Mouse (Mus musculus) heart, embryonic 10.5 days (tissue): Measurements from ENCODE around the gene Zbtb2. TPM values are rescaled to one million over a fixed set of nuclear protein-coding genes. Genes with fewer than 3 reads are reported as not detected.
A peak's percentile ranks its signal among the peaks of the same experiment; 100 is the strongest.

Experiments used
- DNase-seq: peaks from one replicate; pipeline ENCODE4 v3.0.0-alpha.2; 2017; ENCODE audit warnings: low spot score
- H3K27ac ChIP-seq: fragments of 300-500 bp; sonication (generic); 2 replicates; pipeline ENCODE4 v1.5.1; 2016; ENCODE audit warnings: mild to moderate bottlenecking
- H3K27me3 ChIP-seq: fragments of 300-500 bp; sonication (generic); 2 replicates; pipeline ENCODE4 v1.6.1; 2016; ENCODE audit warnings: mild to moderate bottlenecking; ENCODE audit not compliant: poor library complexity, insufficient read depth, severe bottlenecking
- H3K36me3 ChIP-seq: fragments of 300-500 bp; sonication (generic); 2 replicates; pipeline ENCODE4 v1.6.1; 2016; ENCODE audit warnings: mild to moderate bottlenecking, moderate library complexity
- H3K4me1 ChIP-seq: fragments of 300-500 bp; sonication (generic); 2 replicates; pipeline ENCODE4 v1.6.1; 2016; ENCODE audit warnings: mild to moderate bottlenecking
- H3K4me3 ChIP-seq: fragments of 300-500 bp; sonication (generic); 2 replicates; pipeline ENCODE4 v1.5.1; 2016; ENCODE audit warnings: mild to moderate bottlenecking, moderate library complexity
- H3K9me3 ChIP-seq: fragments of 300-500 bp; sonication (generic); 2 replicates; pipeline ENCODE4 v1.6.1; 2016; ENCODE audit warnings: mild to moderate bottlenecking, moderate library complexity
- WGBS: fragments of 180-500 bp; shearing (Covaris S2); methylation state at CpG from one replicate; pipeline ENCODE4 v1.1.7; 2016; 5-methylcytosine and 5-hydroxymethylcytosine counted together
- polyA plus RNA-seq: library from polyadenylated mRNA; unstranded; fragments of >200 nt; fragmentation: Nextera tagmentation; extraction: Ambion mirVana; gene quantifications from 2 replicates; pipeline ENCODE4 v1.2.1, GENCODE M21; 2016

Zbtb2 gene
- polyA plus RNA-seq, 1 experiment from 2014 or later: 15.6 TPM

- Histone ChIP-seq H3K27me3 (no peaks in the 10 kb centered on the region), H3K4me3 (no peak overlapping the region), H3K27ac (no peak overlapping the region), H3K4me1 (peaks cover 11% of the 10 kb centered on the region; the same call in 1 of the 2 replicates), H3K36me3 (peaks cover 17% of the 10 kb centered on the region), H3K9me3 (no peaks in the 10 kb centered on the region)
- DNase-seq: peak; percentile 64
- 66% methylated on average over 7 of the region's 7 CpGs for WGBS
Measured at GRCm38 (mm10) chr10:4375267-4375666, 12.6 kb downstream of the Zbtb2 start.

DNA sequence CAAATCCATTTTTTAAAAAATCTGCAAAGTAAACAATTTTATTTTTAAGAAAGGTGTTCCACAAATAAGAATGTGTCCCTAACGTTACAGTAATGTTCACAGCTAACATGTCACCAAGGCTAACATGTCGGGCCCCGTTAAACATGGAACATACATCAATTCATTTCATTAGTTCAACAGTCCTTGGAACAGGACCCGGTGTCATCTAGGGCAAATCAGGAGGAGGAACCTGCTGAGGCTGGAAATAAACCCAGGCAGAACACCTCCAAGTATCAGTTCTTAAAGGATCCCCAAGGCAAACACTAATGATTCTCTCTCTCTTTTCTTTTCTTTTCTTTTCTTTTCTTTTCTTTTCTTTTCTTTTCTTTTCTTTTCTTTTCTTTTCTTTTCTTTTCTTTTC, 13.2 kb downstream of the Zbtb2 start:
- peaks cover 9% of the 10 kb centered on the region; the same call in 1 of the 2 replicates for H3K4me1 ChIP-seq
- H3K27me3 ChIP-seq: no peaks in the 10 kb centered on the region
- no peak overlapping the region for H3K27ac ChIP-seq
- H3K9me3 ChIP-seq: no peaks in the 10 kb centered on the region
- H3K36me3 ChIP-seq: peaks cover 23% of the 10 kb centered on the region
- 88% methylated on average over 4 of the region's 4 CpGs for WGBS
- no peak overlapping the region for H3K4me3 ChIP-seq
- no peak for DNase-seq

GRCm38 (mm10) chr10:4374239-4374638, 13.7 kb downstream of the Zbtb2 start:
- Histone ChIP-seq H3K27ac (no peak overlapping the region), H3K4me3 (no peak overlapping the region), H3K36me3 (peaks cover 28% of the 10 kb centered on the region), H3K9me3 (no peaks in the 10 kb centered on the region), H3K4me1 (peaks cover 9% of the 10 kb centered on the region; the same call in 1 of the 2 replicates), H3K27me3 (no peaks in the 10 kb centered on the region)
- DNase-seq: peak; percentile 73
- 88% methylated on average over 7 of the region's 7 CpGs for WGBS

GRCm38 (mm10) chr10:4373558-4373957, 14.3 kb downstream of the Zbtb2 start:
- Histone ChIP-seq H3K4me1 (peaks cover 9% of the 10 kb centered on the region; the same call in 1 of the 2 replicates), H3K27ac (no peak overlapping the region), H3K9me3 (no peaks in the 10 kb centered on the region), H3K36me3 (peaks cover 34% of the 10 kb centered on the region), H3K4me3 (no peak overlapping the region), H3K27me3 (no peaks in the 10 kb centered on the region)
- DNase-seq: peak; percentile 71
- 92% methylated on average over 4 of the region's 4 CpGs for WGBS

- DNase-seq: peak; percentile 66
- peaks cover 7% of the 10 kb centered on the region; the same call in 1 of the 2 replicates for H3K4me1 ChIP-seq
- H3K27me3 ChIP-seq: no peaks in the 10 kb centered on the region
- WGBS: 52% methylated on average over 5 of the region's 5 CpGs
- no peak overlapping the region for H3K27ac ChIP-seq
- H3K4me3 ChIP-seq: no peak overlapping the region
- H3K9me3 ChIP-seq: no peaks in the 10 kb centered on the region
- peaks cover 50% of the 10 kb centered on the region for H3K36me3 ChIP-seq
Measured at GRCm38 (mm10) chr10:4372011-4372410, 15.9 kb downstream of the Zbtb2 start.

GRCm38 (mm10) chr10:4370105-4370504, 17.8 kb downstream of the Zbtb2 start:
- no peaks in the 10 kb centered on the region for H3K27me3 ChIP-seq
- H3K4me3 ChIP-seq: no peak overlapping the region
- 90% methylated on average over 11 of the region's 11 CpGs for WGBS
- no peak for DNase-seq
- peaks cover 60% of the 10 kb centered on the region for H3K36me3 ChIP-seq
- H3K4me1 ChIP-seq: no peaks in the 10 kb centered on the region
- no peaks in the 10 kb centered on the region for H3K9me3 ChIP-seq
- H3K27ac ChIP-seq: no peak overlapping the region

- H3K4me3 ChIP-seq: no peak overlapping the region
- WGBS: 78% methylated on average over 3 of the region's 3 CpGs
- no peak for DNase-seq
- no peaks in the 10 kb centered on the region for H3K4me1 ChIP-seq
- H3K27me3 ChIP-seq: no peaks in the 10 kb centered on the region
- H3K27ac ChIP-seq: no peak overlapping the region
- H3K36me3 ChIP-seq: peaks cover 53% of the 10 kb centered on the region
- peaks cover 4% of the 10 kb centered on the region; the same call in 1 of the 2 replicates for H3K9me3 ChIP-seq
Measured at GRCm38 (mm10) chr10:4364618-4365017, 23.3 kb downstream of the Zbtb2 start.

DNA sequence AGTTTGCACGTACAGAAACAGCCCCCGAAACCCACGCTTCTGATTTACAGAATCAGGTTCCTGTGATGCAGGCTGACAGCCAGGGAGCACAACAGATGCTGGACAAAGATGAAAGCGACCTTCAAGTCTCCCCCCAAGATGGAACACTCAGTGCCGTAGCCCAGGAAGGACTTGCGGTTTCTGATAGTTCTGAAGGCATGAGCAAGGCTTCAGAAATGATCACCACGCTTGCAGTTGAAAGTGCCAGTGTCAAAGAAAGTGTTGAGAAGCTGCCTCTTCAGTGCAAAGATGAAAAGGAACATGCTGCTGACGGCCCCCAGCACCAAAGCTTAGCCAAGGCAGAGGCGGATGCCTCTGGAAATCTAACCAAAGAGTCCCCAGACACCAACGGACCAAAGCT, 30.5 kb downstream of the Zbtb2 start:
- no peaks in the 10 kb centered on the region for H3K27me3 ChIP-seq
- no peak overlapping the region for H3K4me3 ChIP-seq
- WGBS: 82% methylated on average over 10 of the region's 10 CpGs
- H3K36me3 ChIP-seq: peaks cover 73% of the 10 kb centered on the region
- H3K27ac ChIP-seq: no peak overlapping the region
- DNase-seq: no peak
- H3K9me3 ChIP-seq: no peaks in the 10 kb centered on the region
- H3K4me1 ChIP-seq: 0 out of 2 replicates have a peak, but pooled peaks cover 9% of the 10 kb centered on the region

GRCm38 (mm10) chr10:4356640-4357039, 31.3 kb downstream of the Zbtb2 start:
- no peak for DNase-seq
- Histone ChIP-seq H3K4me1 (0 out of 2 replicates have a peak, but pooled peaks cover 9% of the 10 kb centered on the region), H3K9me3 (no peaks in the 10 kb centered on the region), H3K27me3 (no peaks in the 10 kb centered on the region), H3K36me3 (peaks cover 76% of the 10 kb centered on the region), H3K27ac (no peak overlapping the region), H3K4me3 (no peak overlapping the region)
- 77% methylated on average over 5 of the region's 5 CpGs for WGBS

DNA sequence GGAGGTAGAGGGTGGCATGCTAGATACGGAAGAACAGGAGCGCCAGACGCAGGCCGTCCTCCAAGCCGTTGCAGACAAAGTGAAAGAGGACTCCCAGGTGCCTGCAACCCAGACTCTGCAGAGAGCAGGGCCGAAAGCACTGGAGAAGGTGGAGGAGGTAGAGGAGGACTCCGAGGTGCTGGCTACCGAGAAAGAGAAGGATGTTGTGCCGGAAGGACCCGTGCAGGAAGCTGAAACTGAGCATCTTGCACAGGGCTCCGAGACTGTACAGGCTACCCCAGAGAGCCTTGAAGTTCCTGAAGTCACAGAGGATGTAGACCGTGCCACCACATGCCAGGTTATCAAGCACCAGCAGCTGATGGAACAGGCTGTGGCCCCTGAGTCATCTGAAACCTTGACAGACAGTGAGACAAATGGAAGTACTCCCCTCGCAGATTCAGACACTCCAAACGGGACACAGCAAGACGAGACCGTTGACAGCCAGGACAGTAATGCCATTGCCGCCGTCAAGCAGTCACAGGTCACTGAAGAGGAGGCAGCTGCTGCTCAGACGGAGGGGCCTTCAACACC, 31.9 kb downstream of the Zbtb2 start:
- 75% methylated on average over 19 of the region's 19 CpGs for WGBS
- no peaks in the 10 kb centered on the region for H3K9me3 ChIP-seq
- peaks cover 76% of the 10 kb centered on the region for H3K36me3 ChIP-seq

DNA sequence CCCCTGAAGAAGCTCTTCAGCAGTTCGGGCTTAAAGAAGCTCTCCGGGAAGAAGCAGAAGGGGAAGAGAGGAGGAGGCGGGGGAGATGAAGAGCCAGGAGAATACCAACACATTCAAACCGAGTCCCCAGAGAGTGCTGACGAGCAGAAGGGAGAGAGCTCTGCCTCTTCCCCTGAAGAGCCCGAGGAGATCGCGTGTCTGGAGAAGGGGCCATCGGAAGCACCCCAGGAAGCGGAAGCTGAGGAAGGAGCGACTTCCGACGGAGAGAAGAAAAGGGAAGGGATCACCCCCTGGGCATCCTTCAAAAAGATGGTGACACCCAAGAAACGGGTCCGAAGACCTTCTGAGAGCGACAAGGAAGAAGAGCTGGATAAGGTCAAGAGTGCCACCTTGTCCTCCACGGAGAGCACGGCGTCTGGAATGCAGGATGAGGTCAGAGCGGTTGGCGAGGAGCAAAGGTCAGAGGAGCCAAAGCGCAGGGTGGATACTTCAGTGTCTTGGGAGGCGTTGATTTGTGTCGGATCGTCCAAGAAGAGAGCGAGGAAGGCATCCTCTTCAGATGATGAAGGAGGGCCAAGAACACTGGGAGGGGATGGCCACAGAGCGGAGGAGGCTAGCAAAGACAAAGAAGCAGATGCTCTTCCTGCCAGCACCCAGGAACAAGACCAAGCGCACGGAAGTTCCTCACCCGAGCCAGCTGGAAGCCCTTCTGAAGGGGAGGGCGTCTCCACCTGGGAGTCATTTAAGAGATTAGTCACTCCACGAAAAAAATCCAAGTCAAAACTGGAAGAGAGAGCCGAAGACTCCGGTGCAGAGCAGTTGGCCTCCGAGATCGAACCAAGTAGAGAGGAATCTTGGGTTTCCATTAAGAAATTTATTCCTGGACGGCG, 33.3 kb downstream of the Zbtb2 start:
- no peaks in the 10 kb centered on the region for H3K27me3 ChIP-seq
- 0 out of 2 replicates have a peak, but pooled peaks cover 9% of the 10 kb centered on the region for H3K4me1 ChIP-seq
- H3K9me3 ChIP-seq: no peaks in the 10 kb centered on the region
- peaks cover 66% of the 10 kb centered on the region for H3K36me3 ChIP-seq
- no peak overlapping the region for H3K27ac ChIP-seq
- H3K4me3 ChIP-seq: no peak overlapping the region
- 83% methylated on average over 38 of the region's 38 CpGs for WGBS
- DNase-seq: no peak

More for the DNA sequence above, 31.9 kb downstream of the Zbtb2 start:
- H3K4me1 ChIP-seq: 0 out of 2 replicates have a peak, but pooled peaks cover 9% of the 10 kb centered on the region
- no peak overlapping the region for H3K4me3 ChIP-seq
- H3K27ac ChIP-seq: no peak overlapping the region
- no peaks in the 10 kb centered on the region for H3K27me3 ChIP-seq
- no peak for DNase-seq

- Histone ChIP-seq H3K27me3 (no peaks in the 10 kb centered on the region), H3K4me3 (no peak overlapping the region), H3K9me3 (no peaks in the 10 kb centered on the region), H3K27ac (no peak overlapping the region), H3K4me1 (peaks cover 24% of the 10 kb centered on the region), H3K36me3 (peaks cover 4% of the 10 kb centered on the region)
- WGBS: 94% methylated on average over 14 of the region's 14 CpGs
- DNase-seq: no peak
Measured at GRCm38 (mm10) chr10:4347591-4347990, 40.3 kb downstream of the Zbtb2 start.

GRCm38 (mm10) chr10:4347136-4347492, 40.8 kb downstream of the Zbtb2 start:
- no peaks in the 10 kb centered on the region for H3K9me3 ChIP-seq
- H3K27me3 ChIP-seq: no peaks in the 10 kb centered on the region
- H3K27ac ChIP-seq: peak overlapping the region; percentile 86; the same call in 1 of the 2 replicates
- H3K36me3 ChIP-seq: peaks cover 3% of the 10 kb centered on the region; the same call in 1 of the 2 replicates
- peaks cover 24% of the 10 kb centered on the region for H3K4me1 ChIP-seq
- DNase-seq: no peak
- peak overlapping the region; percentile 60; the same call in 1 of the 2 replicates for H3K4me3 ChIP-seq
- whole genome bisulfite sequencing: 64% methylated on average over 4 of the region's 4 CpGs
